Mouse (Mus musculus) heart, adult 2 months (tissue): ENCODE results near the gene Acvr2b.

ENCODE experiments used
- CTCF ChIP-seq: fragments of 200-600 bp; IDR thresholded peaks from 2 replicates; pipeline ENCODE4 v1.8.1; 2022; ENCODE audit warnings: antibody characterized with exemption, mild to moderate bottlenecking, moderate library complexity
- POLR2A ChIP-seq: fragments of 200-500 bp; IDR thresholded peaks from 2 replicates; pipeline ENCODE4 v1.6.1; 2011; ENCODE audit warnings: mild to moderate bottlenecking, low read depth, low read length, control low read depth; ENCODE audit not compliant: insufficient read depth

DNA sequence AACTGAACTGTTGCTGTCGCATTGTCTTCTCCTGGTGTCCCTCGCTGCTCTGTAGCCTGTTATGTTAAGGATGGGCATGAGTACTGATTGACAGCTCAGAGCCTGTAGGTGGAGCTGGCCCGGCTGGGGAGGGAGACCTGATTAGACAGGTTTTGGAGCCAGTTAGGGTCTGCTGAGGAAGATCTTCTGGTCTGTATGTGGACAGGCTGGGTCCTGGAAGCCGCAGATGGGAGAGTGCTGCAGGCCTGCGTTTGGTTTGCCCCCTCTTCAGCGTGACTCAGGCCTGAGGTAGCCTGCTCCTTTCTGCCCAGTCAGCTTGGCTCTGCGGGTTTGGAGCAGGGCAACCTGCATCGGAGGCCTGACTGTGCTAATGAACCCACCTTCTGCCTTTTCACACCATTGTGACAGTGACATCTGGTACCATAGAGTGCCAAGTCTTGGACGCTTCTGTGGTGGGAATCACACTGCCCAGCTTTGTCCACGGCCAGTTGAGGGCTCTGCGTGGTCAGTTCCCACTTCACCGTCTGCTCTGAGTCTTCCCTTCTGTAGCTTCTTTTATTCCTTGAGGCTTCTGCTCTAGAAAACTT lies 18.0 kb downstream of the Acvr2b start:
- no peak for TF ChIP-seq CTCF
- no peak for TF ChIP-seq POLR2A
